26 mouse cellular contexts compared by ENCODE assay signal in genomic region chr1:158215581-158215980, GRCm38 (mm10).
"Had no signal": no experiment of that assay in that cellular context is flagged by ENCODE, and none has a peak within 500 bp of the region (broad histone marks: within the 10 kb centered on the region; RNA-seq: fewer than 3 reads in every experiment).

No protein-coding gene starts in this region.

- ATAC-seq: hindbrain, postnatal 0 days; intestine, embryonic 16.5 days; liver, embryonic 12.5 days had no signal

- H3K27me3 ChIP-seq: heart, embryonic 13.5 days; heart, embryonic 15.5 days; hindbrain, embryonic 13.5 days; hindbrain, embryonic 15.5 days; kidney, embryonic 15.5 days; limb, embryonic 13.5 days; limb, embryonic 15.5 days; liver, embryonic 12.5 days had no signal

- H3K36me3 ChIP-seq: heart, embryonic 10.5 days; heart, embryonic 13.5 days; heart, embryonic 15.5 days; hindbrain, embryonic 13.5 days; hindbrain, embryonic 15.5 days; kidney, embryonic 15.5 days; limb, embryonic 13.5 days; limb, embryonic 15.5 days; liver, embryonic 12.5 days had no signal

- H3K4me1 ChIP-seq: heart, embryonic 15.5 days; limb, embryonic 15.5 days; liver, embryonic 12.5 days had no signal

- H3K4me3 ChIP-seq: heart, embryonic 10.5 days; heart, embryonic 13.5 days; heart, embryonic 15.5 days; hindbrain, embryonic 13.5 days; hindbrain, embryonic 15.5 days; kidney, embryonic 15.5 days; limb, embryonic 13.5 days; limb, embryonic 15.5 days; liver, embryonic 12.5 days had no signal

- H3K9me3 ChIP-seq: heart, embryonic 10.5 days; heart, embryonic 13.5 days; heart, embryonic 15.5 days; hindbrain, embryonic 13.5 days; hindbrain, embryonic 15.5 days; kidney, embryonic 15.5 days; limb, embryonic 13.5 days; limb, embryonic 15.5 days; liver, embryonic 12.5 days had no signal

- H3K27ac ChIP-seq: heart, embryonic 10.5 days; heart, embryonic 13.5 days; heart, embryonic 15.5 days; hindbrain, embryonic 13.5 days; hindbrain, embryonic 15.5 days; hindbrain, postnatal 0 days; kidney, embryonic 15.5 days; kidney, postnatal 0 days; limb, embryonic 13.5 days; limb, embryonic 15.5 days; liver, embryonic 12.5 days; liver, embryonic 14.5 days had no signal

- DNase-seq: gastrocnemius, postnatal 14 days; gastrocnemius, postnatal 36 days; heart, adult 18-20 months; heart, postnatal 14 days; heart, postnatal 36 days; kidney, adult 11 months; kidney, adult 2 months; kidney, adult 9 months; kidney, postnatal 14 days; kidney, postnatal 36 days; layer of hippocampus, adult 9-11 months; layer of hippocampus, postnatal 36 days; left cerebral cortex, postnatal 4 days had no signal

- H3K9ac ChIP-seq: heart, embryonic 13.5 days; heart, embryonic 15.5 days; hindbrain, embryonic 13.5 days; hindbrain, embryonic 15.5 days; kidney, embryonic 15.5 days; limb, embryonic 13.5 days; limb, embryonic 15.5 days; liver, embryonic 12.5 days; liver, embryonic 14.5 days had no signal

- H3K4me2 ChIP-seq: heart, embryonic 13.5 days; heart, embryonic 15.5 days; hindbrain, embryonic 13.5 days; hindbrain, embryonic 15.5 days; kidney, embryonic 15.5 days; limb, embryonic 13.5 days; limb, embryonic 15.5 days; liver, embryonic 12.5 days had no signal
